Mouse (Mus musculus): ENCODE measurements around the gene Il17rc. TPM values are rescaled to one million over a fixed set of nuclear protein-coding genes. Genes with fewer than 3 reads are reported as not detected.
A peak's percentile ranks its signal among the peaks of the same experiment; 100 is the strongest.

Il17rc gene
- polyA plus RNA-seq, 1 experiment from 2014 or later = 3.2 TPM

- peak; percentile 90 for ATAC-seq (ENCODE audit: low FRiP score)
- under 1% methylated on average over 45 of the region's 45 CpGs for WGBS
Observed at GRCm38 (mm10) chr6:113442442-113443090, 28.7 kb upstream of the Il17rc start, which contains the start of gene Jagn1. Gene Jagn1, plus strand, starts transcription at chr6:113442569.

GRCm38 (mm10) chr6:113443091-113443490 is 28.1 kb upstream of the Il17rc start:
- ATAC-seq (ENCODE audit: low FRiP score) = no peak
- WGBS = 47% methylated on average over 12 of the region's 12 CpGs
- Histone ChIP-seq H3K27ac (ENCODE audit: low read depth, low read length) (no peak overlapping the region), H3K9ac (ENCODE audit: low read depth, low read length) (peak overlapping the region; percentile 91), H3K4me1 (replicated peaks; ENCODE audit: control insufficient read depth, insufficient read depth, low read length) (no peaks in the 10 kb centered on the region), H3K4me3 (ENCODE audit: low read depth, low read length) (peak overlapping the region; percentile 75), H3K27me3 (ENCODE audit: control insufficient read depth, insufficient read depth, low read length) (no peaks in the 10 kb centered on the region), H3K9me3 (ENCODE audit: control insufficient read depth, low read length) (no peaks in the 10 kb centered on the region), H3K36me3 (ENCODE audit: control insufficient read depth, insufficient read depth, low read length) (no peaks in the 10 kb centered on the region), H3K4me2 (replicated peaks; ENCODE audit: low read depth, low read length) (peak overlapping the region; percentile 69)
- DNase-seq (ENCODE audit: low spot score) = peak; percentile 26

More at GRCm38 (mm10) chr6:113442442-113443090, 28.7 kb upstream of the Il17rc start, which contains the start of gene Jagn1:
- H3K4me3 ChIP-seq (ENCODE audit: low read depth, low read length) = peak within 1 kb of the TSS; percentile 75
- peak within 1 kb of the TSS; percentile 69 for H3K4me2 ChIP-seq (replicated peaks; ENCODE audit: low read depth, low read length)
- no peaks in the 10 kb centered on the region for H3K9me3 ChIP-seq (ENCODE audit: control insufficient read depth, low read length)
- H3K36me3 ChIP-seq (ENCODE audit: control insufficient read depth, insufficient read depth, low read length) = no peaks in the 10 kb centered on the region
- H3K9ac ChIP-seq (ENCODE audit: low read depth, low read length) = peak within 1 kb of the TSS; percentile 91
- H3K27ac ChIP-seq (ENCODE audit: low read depth, low read length) = no peak within 1 kb of the TSS
- peak; percentile 99 for DNase-seq (ENCODE audit: low spot score)
- no peaks in the 10 kb centered on the region for H3K4me1 ChIP-seq (replicated peaks; ENCODE audit: control insufficient read depth, insufficient read depth, low read length)
- H3K27me3 ChIP-seq (ENCODE audit: control insufficient read depth, insufficient read depth, low read length) = no peaks in the 10 kb centered on the region

GRCm38 (mm10) chr6:113444207-113444965 is 26.8 kb upstream of the Il17rc start:
- H3K4me1 ChIP-seq (replicated peaks; ENCODE audit: control insufficient read depth, insufficient read depth, low read length) = no peaks in the 10 kb centered on the region
- no peaks in the 10 kb centered on the region for H3K27me3 ChIP-seq (ENCODE audit: control insufficient read depth, insufficient read depth, low read length)
- H3K9ac ChIP-seq (ENCODE audit: low read depth, low read length) = no peak overlapping the region
- H3K9me3 ChIP-seq (ENCODE audit: control insufficient read depth, low read length) = no peaks in the 10 kb centered on the region
- DNase-seq (ENCODE audit: low spot score) = no peak
- H3K27ac ChIP-seq (ENCODE audit: low read depth, low read length) = no peak overlapping the region
- ATAC-seq (ENCODE audit: low FRiP score) = no peak
- no peak overlapping the region for H3K4me2 ChIP-seq (replicated peaks; ENCODE audit: low read depth, low read length)
- 78% methylated on average over 6 of the region's 8 CpGs for WGBS
- no peak overlapping the region for H3K4me3 ChIP-seq (ENCODE audit: low read depth, low read length)
- H3K36me3 ChIP-seq (ENCODE audit: control insufficient read depth, insufficient read depth, low read length) = 0 out of 2 replicates have a peak, but pooled peaks cover 2% of the 10 kb centered on the region

GRCm38 (mm10) chr6:113447639-113448038 is 23.6 kb upstream of the Il17rc start:
- no peak for DNase-seq (ENCODE audit: low spot score)
- Histone ChIP-seq H3K9ac (ENCODE audit: low read depth, low read length) (no peak overlapping the region), H3K4me3 (ENCODE audit: low read depth, low read length) (no peak overlapping the region), H3K9me3 (ENCODE audit: control insufficient read depth, low read length) (no peaks in the 10 kb centered on the region), H3K4me2 (replicated peaks; ENCODE audit: low read depth, low read length) (no peak overlapping the region), H3K27ac (ENCODE audit: low read depth, low read length) (no peak overlapping the region), H3K27me3 (ENCODE audit: control insufficient read depth, insufficient read depth, low read length) (no peaks in the 10 kb centered on the region), H3K4me1 (replicated peaks; ENCODE audit: control insufficient read depth, insufficient read depth, low read length) (no peaks in the 10 kb centered on the region), H3K36me3 (ENCODE audit: control insufficient read depth, insufficient read depth, low read length) (0 out of 2 replicates have a peak, but pooled peaks cover 2% of the 10 kb centered on the region)
- 89% methylated on average over 4 of the region's 4 CpGs for WGBS
- ATAC-seq (ENCODE audit: low FRiP score) = no peak

GRCm38 (mm10) chr6:113451839-113452238 is 19.4 kb upstream of the Il17rc start:
- Histone ChIP-seq H3K4me3 (ENCODE audit: low read depth, low read length) (no peak overlapping the region), H3K36me3 (ENCODE audit: control insufficient read depth, insufficient read depth, low read length) (0 out of 2 replicates have a peak, but pooled peaks cover 2% of the 10 kb centered on the region), H3K27ac (ENCODE audit: low read depth, low read length) (no peak overlapping the region), H3K27me3 (ENCODE audit: control insufficient read depth, insufficient read depth, low read length) (no peaks in the 10 kb centered on the region), H3K4me1 (replicated peaks; ENCODE audit: control insufficient read depth, insufficient read depth, low read length) (no peaks in the 10 kb centered on the region), H3K4me2 (replicated peaks; ENCODE audit: low read depth, low read length) (no peak overlapping the region), H3K9ac (ENCODE audit: low read depth, low read length) (no peak overlapping the region), H3K9me3 (ENCODE audit: control insufficient read depth, low read length) (no peaks in the 10 kb centered on the region)
- DNase-seq (ENCODE audit: low spot score) (no peak), ATAC-seq (ENCODE audit: low FRiP score) (no peak)
- WGBS = 85% methylated on average over 2 of the region's 2 CpGs

GRCm38 (mm10) chr6:113455007-113455406 is 16.2 kb upstream of the Il17rc start:
- H3K36me3 ChIP-seq (ENCODE audit: control insufficient read depth, insufficient read depth, low read length) = no peaks in the 10 kb centered on the region
- no peak overlapping the region for H3K27ac ChIP-seq (ENCODE audit: low read depth, low read length)
- DNase-seq (ENCODE audit: low spot score) (no peak), ATAC-seq (ENCODE audit: low FRiP score) (no peak)
- 63% methylated on average over 5 of the region's 5 CpGs for WGBS
- no peaks in the 10 kb centered on the region for H3K27me3 ChIP-seq (ENCODE audit: control insufficient read depth, insufficient read depth, low read length)
- H3K4me3 ChIP-seq (ENCODE audit: low read depth, low read length) = no peak overlapping the region
- no peaks in the 10 kb centered on the region for H3K9me3 ChIP-seq (ENCODE audit: control insufficient read depth, low read length)
- H3K4me2 ChIP-seq (replicated peaks; ENCODE audit: low read depth, low read length) = no peak overlapping the region
- H3K9ac ChIP-seq (ENCODE audit: low read depth, low read length) = no peak overlapping the region
- no peaks in the 10 kb centered on the region for H3K4me1 ChIP-seq (replicated peaks; ENCODE audit: control insufficient read depth, insufficient read depth, low read length)

- no peaks in the 10 kb centered on the region for H3K9me3 ChIP-seq (ENCODE audit: control insufficient read depth, low read length)
- no peak within 1 kb of the TSS for H3K4me3 ChIP-seq (ENCODE audit: low read depth, low read length)
- H3K9ac ChIP-seq (ENCODE audit: low read depth, low read length) = no peak within 1 kb of the TSS
- H3K27ac ChIP-seq (ENCODE audit: low read depth, low read length) = no peak within 1 kb of the TSS
- no peaks in the 10 kb centered on the region for H3K27me3 ChIP-seq (ENCODE audit: control insufficient read depth, insufficient read depth, low read length)
- H3K36me3 ChIP-seq (ENCODE audit: control insufficient read depth, insufficient read depth, low read length) = no peaks in the 10 kb centered on the region
- 78% methylated on average over 10 of the region's 10 CpGs for WGBS
- no peaks in the 10 kb centered on the region for H3K4me1 ChIP-seq (replicated peaks; ENCODE audit: control insufficient read depth, insufficient read depth, low read length)
- no peak for ATAC-seq (ENCODE audit: low FRiP score)
- DNase-seq (ENCODE audit: low spot score) = no peak
- H3K4me2 ChIP-seq (replicated peaks; ENCODE audit: low read depth, low read length) = no peak within 1 kb of the TSS
Observed at GRCm38 (mm10) chr6:113457952-113458534, 13.2 kb upstream of the Il17rc start, which contains the start of gene Il17re. Gene Il17re, plus strand, starts transcription at chr6:113458484.

GRCm38 (mm10) chr6:113458635-113459034 is 12.6 kb upstream of the Il17rc start:
- 63% methylated on average over 10 of the region's 10 CpGs for WGBS

More at GRCm38 (mm10) chr6:113458635-113459034, 12.6 kb upstream of the Il17rc start:
- Histone ChIP-seq H3K4me3 (ENCODE audit: low read depth, low read length) (no peak overlapping the region), H3K4me1 (replicated peaks; ENCODE audit: control insufficient read depth, insufficient read depth, low read length) (no peaks in the 10 kb centered on the region), H3K36me3 (ENCODE audit: control insufficient read depth, insufficient read depth, low read length) (no peaks in the 10 kb centered on the region), H3K9ac (ENCODE audit: low read depth, low read length) (no peak overlapping the region), H3K27ac (ENCODE audit: low read depth, low read length) (no peak overlapping the region), H3K9me3 (ENCODE audit: control insufficient read depth, low read length) (no peaks in the 10 kb centered on the region), H3K27me3 (ENCODE audit: control insufficient read depth, insufficient read depth, low read length) (no peaks in the 10 kb centered on the region), H3K4me2 (replicated peaks; ENCODE audit: low read depth, low read length) (no peak overlapping the region)
- DNase-seq (ENCODE audit: low spot score) (no peak), ATAC-seq (ENCODE audit: low FRiP score) (no peak)
